Mouse (Mus musculus) spleen, postnatal 14 days (tissue): ENCODE data around the gene Pofut1.
A peak's percentile ranks its signal among the peaks of the same experiment; 100 is the strongest.

Experiments used
- DNase-seq, 2 experiments: peaks; one replicate each; pipeline ENCODE4 v3.0.0; 2021 to 2022; ENCODE audit warnings: low spot score in 2 of 2

Pofut1 gene

GRCm38 (mm10) chr2:153241250-153242014 is at the start of gene Pofut1, which contains the start of gene Plagl2:
Gene Pofut1, plus strand, starts transcription at chr2:153241533.
Gene Plagl2, minus strand, starts transcription at chr2:153241426.
- peak; percentile 86 to 88 for DNase-seq

GRCm38 (mm10) chr2:153194255-153194654 is 47.1 kb upstream of the Pofut1 start:
- DNase-seq: no peak

- DNase-seq: no peak
These were observed 42.8 kb upstream of the Pofut1 start for GRCm38 (mm10) chr2:153198485-153198884.

GRCm38 (mm10) chr2:153199114-153199513 is 42.2 kb upstream of the Pofut1 start:
- no peak for DNase-seq

GRCm38 (mm10) chr2:153202766-153203165 is 38.6 kb upstream of the Pofut1 start:
- no peak for DNase-seq

- DNase-seq: no peak
These were observed 33.2 kb upstream of the Pofut1 start for GRCm38 (mm10) chr2:153208149-153208548.

GRCm38 (mm10) chr2:153209286-153209685 is 32.0 kb upstream of the Pofut1 start:
- no peak for DNase-seq

GRCm38 (mm10) chr2:153211451-153211850 is 29.9 kb upstream of the Pofut1 start:
- DNase-seq: no peak

- DNase-seq: no peak
These were observed 28.0 kb upstream of the Pofut1 start for GRCm38 (mm10) chr2:153213351-153213750.

GRCm38 (mm10) chr2:153214771-153215259 is 26.5 kb upstream of the Pofut1 start:
- no peak for DNase-seq

GRCm38 (mm10) chr2:153215421-153215820 is 25.9 kb upstream of the Pofut1 start:
- DNase-seq: no peak

- no peak for DNase-seq
These were observed 23.4 kb upstream of the Pofut1 start for GRCm38 (mm10) chr2:153217826-153218340.

- DNase-seq: no peak
These were observed 22.8 kb upstream of the Pofut1 start for GRCm38 (mm10) chr2:153218516-153218915.

- no peak for DNase-seq
These were observed 19.7 kb upstream of the Pofut1 start for GRCm38 (mm10) chr2:153221620-153222019.

GRCm38 (mm10) chr2:153222130-153222529 is 19.2 kb upstream of the Pofut1 start:
- no peak for DNase-seq

GRCm38 (mm10) chr2:153222566-153222965 is 18.8 kb upstream of the Pofut1 start:
- DNase-seq: no peak

- peak in 1 of 2 experiments; percentile 34 for DNase-seq
These were observed 16.3 kb upstream of the Pofut1 start, which contains the start of gene Tspyl3 for GRCm38 (mm10) chr2:153224946-153225594. Gene Tspyl3, minus strand, starts transcription at chr2:153225441.

GRCm38 (mm10) chr2:153225595-153225953 is 15.8 kb upstream of the Pofut1 start:
- DNase-seq: no peak

- DNase-seq: no peak
These were observed 13.4 kb upstream of the Pofut1 start for GRCm38 (mm10) chr2:153227959-153228358.

- DNase-seq: no peak
These were observed 12.8 kb upstream of the Pofut1 start for GRCm38 (mm10) chr2:153228523-153228922.

GRCm38 (mm10) chr2:153237193-153237592 is 4.1 kb upstream of the Pofut1 start:
- no peak for DNase-seq

- no peak for DNase-seq
These were observed 3.4 kb upstream of the Pofut1 start for GRCm38 (mm10) chr2:153237891-153238290.

- no peak for DNase-seq
These were observed 2.9 kb upstream of the Pofut1 start for GRCm38 (mm10) chr2:153238406-153238805.
